Mouse (Mus musculus) intestine, embryonic 14.5 days (tissue): ENCODE measurements around the gene Rasl11b. TPM values are rescaled to one million over a fixed set of nuclear protein-coding genes. Genes with fewer than 3 reads are reported as not detected.

Experiments used
- ATAC-seq: fragments of 200-750 bp; cut with Nextera tagmentation; replicated peaks from 2 replicates; pipeline ENCODE4 v1.8.0; 2017; ENCODE audit warnings: low read depth, moderate number of reproducible peaks, moderate TSS enrichment, moderate library complexity; ENCODE audit not compliant: low FRiP score, low TSS enrichment
- DNase-seq: peaks from one replicate; pipeline ENCODE4 v3.0.0-alpha.2; 2018; ENCODE audit warnings: low spot score
- H3K27ac ChIP-seq: fragments of 300-500 bp; sonication (generic); 2 replicates; pipeline ENCODE4 v1.5.1; 2014; ENCODE audit warnings: low read depth, mild to moderate bottlenecking, control low read depth
- H3K27me3 ChIP-seq: fragments of 300-500 bp; sonication (generic); replicated peaks from 2 replicates; pipeline ENCODE4 v1.6.1; 2014; ENCODE audit warnings: low read length, control low read depth; ENCODE audit not compliant: control insufficient read depth, insufficient read depth
- H3K36me3 ChIP-seq: fragments of 300-500 bp; sonication (generic); 2 replicates; pipeline ENCODE4 v1.6.1; 2014; ENCODE audit warnings: low read length, control low read depth; ENCODE audit not compliant: control insufficient read depth, insufficient read depth
- H3K4me1 ChIP-seq: fragments of 300-500 bp; sonication (generic); replicated peaks from 2 replicates; pipeline ENCODE4 v1.6.1; 2014; ENCODE audit warnings: low read length, control low read depth, mixed read lengths; ENCODE audit not compliant: control insufficient read depth, insufficient read depth
- H3K4me2 ChIP-seq: fragments of 300-500 bp; sonication (generic); 2 replicates; pipeline ENCODE4 v1.6.1; 2014; ENCODE audit warnings: low read length
- H3K4me3 ChIP-seq: fragments of 300-500 bp; sonication (generic); 2 replicates; pipeline ENCODE4 v1.5.1; 2014; ENCODE audit warnings: low read depth, low read length, control low read depth, mixed read lengths
- H3K9ac ChIP-seq: fragments of 300-500 bp; sonication (generic); 2 replicates; pipeline ENCODE4 v1.6.1; 2014; ENCODE audit warnings: mild to moderate bottlenecking, low read length
- H3K9me3 ChIP-seq: fragments of 300-500 bp; sonication (generic); 2 replicates; pipeline ENCODE4 v1.6.1; 2016; ENCODE audit warnings: low read length, control low read depth; ENCODE audit not compliant: control insufficient read depth
- WGBS: fragments of 180-500 bp; shearing (Covaris S2); extraction: QIAGEN DNeasy Blood & Tissue Kit; methylation state at CpG from one replicate; pipeline ENCODE4 v1.1.7; 2014; 5-methylcytosine and 5-hydroxymethylcytosine counted together
- polyA plus RNA-seq: library from polyadenylated mRNA; unstranded; fragments of >200 nt; fragmentation: Nextera tagmentation; extraction: Ambion mirVana; gene quantifications from 2 replicates; pipeline ENCODE4 v1.2.1, GENCODE M21; 2014

Gene Rasl11b
- polyA plus RNA-seq, 1 experiment from 2014 or later, result 39.6 TPM

DNA sequence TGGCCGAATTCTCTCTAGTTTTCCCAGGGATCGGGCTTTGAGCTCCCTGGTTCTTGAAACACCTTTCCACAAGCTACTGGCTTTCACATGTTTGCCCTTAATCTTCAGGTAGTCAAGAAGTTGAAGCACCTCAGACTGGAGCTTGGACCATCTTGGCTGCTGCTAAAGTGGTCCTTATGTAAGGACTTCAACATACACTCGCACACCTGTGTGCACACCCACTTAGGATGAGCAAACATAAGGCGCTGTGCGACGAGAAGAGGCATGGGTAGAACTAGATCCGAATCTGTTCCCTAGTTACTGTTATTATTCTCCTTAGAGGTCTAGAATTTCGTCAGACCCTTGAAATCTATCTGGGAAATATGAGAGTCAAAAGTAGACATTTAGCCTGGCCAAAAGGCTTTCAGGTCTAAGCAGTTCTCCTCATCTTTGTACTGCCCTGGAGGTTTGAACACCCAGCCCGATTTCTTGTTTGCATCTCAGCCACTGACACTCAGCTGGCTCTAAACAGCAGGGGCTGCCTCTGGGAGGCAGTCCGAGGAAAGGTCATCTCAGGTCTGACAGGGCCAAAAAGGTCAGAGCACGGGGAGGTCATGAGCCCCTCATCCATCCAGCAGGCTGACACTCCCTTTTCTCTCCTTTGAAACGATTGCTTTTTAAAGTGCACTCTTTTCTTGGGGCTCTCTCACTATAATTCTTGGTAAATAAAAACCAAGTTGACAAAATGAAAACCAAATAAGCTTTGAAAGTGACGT lies 46.0 kb downstream of the Rasl11b start:
- Histone ChIP-seq H3K4me1 (peaks cover 3% of the 10 kb centered on the region; the same call in 1 of the 2 replicates), H3K27ac (no peak overlapping the region), H3K36me3 (no peaks in the 10 kb centered on the region), H3K4me2 (no peak overlapping the region), H3K4me3 (no peak overlapping the region), H3K9me3 (no peaks in the 10 kb centered on the region), H3K27me3 (no peaks in the 10 kb centered on the region), H3K9ac (no peak overlapping the region)
- no peak for DNase-seq
- 65% methylated on average over 13 of the region's 13 CpGs for WGBS
- no peak for ATAC-seq

DNA sequence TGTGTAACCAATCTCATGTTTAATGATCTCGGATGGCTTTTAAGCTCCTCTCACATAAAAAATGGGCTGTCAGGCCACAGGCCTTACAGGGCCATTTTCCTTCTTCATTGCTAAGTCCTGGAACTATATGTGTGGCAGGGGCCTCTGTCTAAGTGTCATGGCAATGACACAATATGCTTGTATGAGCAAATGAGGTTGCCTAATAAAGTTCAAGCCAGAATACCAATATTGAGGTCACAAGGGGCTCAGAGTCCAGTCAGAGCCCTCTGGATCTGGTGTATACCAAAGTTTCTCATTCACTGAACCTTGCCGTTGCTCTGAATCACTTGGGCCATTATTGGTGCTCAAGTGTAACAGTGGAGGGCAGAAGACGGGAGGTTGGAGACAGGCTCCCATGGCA lies 47.6 kb downstream of the Rasl11b start:
- no peak overlapping the region for H3K27ac ChIP-seq
- no peak for ATAC-seq

DNA sequence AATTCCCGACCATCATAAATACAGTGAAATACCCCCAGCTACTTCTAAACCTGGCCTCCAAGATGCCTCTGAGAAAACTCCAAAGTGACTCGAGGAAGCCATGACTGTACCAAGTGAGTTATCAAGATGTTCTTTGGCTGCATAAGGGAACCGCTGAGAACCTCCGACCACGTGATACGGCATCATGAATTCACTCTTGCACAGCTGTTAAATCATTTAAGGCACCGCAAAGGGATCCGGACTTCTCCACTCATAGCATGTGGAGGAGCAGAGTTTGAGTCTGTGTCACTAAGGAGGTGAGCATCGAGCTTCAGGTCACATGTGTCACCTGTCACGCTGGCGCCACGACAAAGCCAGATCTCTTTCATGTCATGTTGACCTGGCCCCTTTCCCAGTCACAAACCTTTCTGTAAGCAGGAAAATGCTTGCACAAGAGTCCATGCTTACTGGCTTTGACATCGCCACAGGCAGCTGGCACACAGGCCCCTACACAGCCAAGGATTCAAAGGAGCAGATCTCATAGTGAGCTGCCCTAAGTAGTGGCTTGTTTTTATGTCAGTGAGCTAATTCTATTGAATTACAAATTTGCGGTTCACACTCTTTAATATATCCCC lies 49.4 kb downstream of the Rasl11b start:
- H3K27me3 ChIP-seq, result no peaks in the 10 kb centered on the region
- no peaks in the 10 kb centered on the region for H3K36me3 ChIP-seq
- no peak overlapping the region for H3K4me2 ChIP-seq
- ATAC-seq (no peak), DNase-seq (no peak)
- peak overlapping the region; percentile 48; the same call in 1 of the 2 replicates for H3K27ac ChIP-seq
- no peaks in the 10 kb centered on the region for H3K9me3 ChIP-seq
- 94% methylated on average over 14 of the region's 14 CpGs for WGBS
- H3K4me3 ChIP-seq, result no peak overlapping the region
- peaks cover 3% of the 10 kb centered on the region; the same call in 1 of the 2 replicates for H3K4me1 ChIP-seq
- no peak overlapping the region for H3K9ac ChIP-seq

More for the DNA sequence above, 47.6 kb downstream of the Rasl11b start:
- no peaks in the 10 kb centered on the region for H3K36me3 ChIP-seq
- 24% methylated on average over 3 of the region's 3 CpGs for WGBS
- H3K27me3 ChIP-seq, result no peaks in the 10 kb centered on the region
- no peaks in the 10 kb centered on the region for H3K9me3 ChIP-seq
- H3K4me2 ChIP-seq, result no peak overlapping the region
- DNase-seq, result no peak
- no peak overlapping the region for H3K4me3 ChIP-seq
- peaks cover 3% of the 10 kb centered on the region; the same call in 1 of the 2 replicates for H3K4me1 ChIP-seq
- no peak overlapping the region for H3K9ac ChIP-seq

DNA sequence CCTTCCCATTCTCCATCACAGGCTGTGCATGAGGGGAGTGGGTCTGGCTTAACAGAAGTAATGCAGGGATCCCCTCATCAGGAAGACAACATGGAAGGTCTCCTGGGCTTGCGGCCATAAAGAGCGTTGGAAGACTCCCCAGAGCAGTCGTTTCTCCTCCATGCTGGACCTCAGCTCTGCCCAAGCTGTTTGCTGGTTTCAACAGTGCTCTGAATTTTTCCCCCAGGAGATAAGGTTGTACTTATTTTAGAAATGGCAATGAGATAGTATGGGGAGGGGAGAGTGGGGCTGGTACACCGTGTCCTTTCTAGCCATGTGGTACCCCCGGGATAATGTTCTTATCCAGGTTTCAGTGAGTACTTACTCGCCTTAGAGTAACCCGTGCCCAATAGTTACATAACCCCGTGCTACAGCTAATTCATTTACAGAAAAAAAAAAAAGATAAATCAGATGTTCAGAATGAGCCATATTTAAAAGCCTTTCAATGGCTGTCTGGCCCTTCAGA lies 50.6 kb downstream of the Rasl11b start:
- H3K4me2 ChIP-seq, result no peak overlapping the region
- H3K36me3 ChIP-seq, result no peaks in the 10 kb centered on the region
- no peaks in the 10 kb centered on the region for H3K27me3 ChIP-seq
- H3K9me3 ChIP-seq, result no peaks in the 10 kb centered on the region
- DNase-seq (no peak), ATAC-seq (no peak)
- H3K27ac ChIP-seq, result no peak overlapping the region
- H3K4me3 ChIP-seq, result no peak overlapping the region
- no peak overlapping the region for H3K9ac ChIP-seq
- peaks cover 14% of the 10 kb centered on the region for H3K4me1 ChIP-seq
- WGBS, result 88% methylated on average over 8 of the region's 8 CpGs

DNA sequence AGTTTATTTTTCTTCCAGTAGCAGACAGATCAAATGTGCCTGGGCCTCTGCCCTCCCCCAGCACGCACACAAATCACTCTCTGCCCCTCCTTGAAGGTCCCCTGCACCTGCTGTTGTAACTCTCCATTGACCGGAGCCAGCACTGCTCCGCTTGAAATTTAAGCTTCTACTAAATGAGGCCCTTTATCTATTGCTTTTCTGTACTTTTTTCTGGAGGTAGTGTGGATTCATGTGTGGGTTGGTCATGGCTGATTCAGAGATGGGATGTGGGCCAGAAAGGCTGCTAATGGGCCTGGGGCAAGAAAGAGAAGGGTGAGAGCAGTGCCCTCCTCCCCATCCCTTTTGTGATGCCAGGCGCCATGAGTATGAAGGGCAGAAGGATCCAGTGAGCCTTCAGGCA lies 51.4 kb downstream of the Rasl11b start:
- Histone ChIP-seq H3K4me1 (peaks cover 21% of the 10 kb centered on the region), H3K27ac (no peak overlapping the region), H3K36me3 (no peaks in the 10 kb centered on the region), H3K27me3 (no peaks in the 10 kb centered on the region), H3K9ac (no peak overlapping the region), H3K4me3 (no peak overlapping the region), H3K9me3 (no peaks in the 10 kb centered on the region), H3K4me2 (no peak overlapping the region)
- DNase-seq (no peak), ATAC-seq (no peak)
- WGBS, result 52% methylated on average over 4 of the region's 4 CpGs

DNA sequence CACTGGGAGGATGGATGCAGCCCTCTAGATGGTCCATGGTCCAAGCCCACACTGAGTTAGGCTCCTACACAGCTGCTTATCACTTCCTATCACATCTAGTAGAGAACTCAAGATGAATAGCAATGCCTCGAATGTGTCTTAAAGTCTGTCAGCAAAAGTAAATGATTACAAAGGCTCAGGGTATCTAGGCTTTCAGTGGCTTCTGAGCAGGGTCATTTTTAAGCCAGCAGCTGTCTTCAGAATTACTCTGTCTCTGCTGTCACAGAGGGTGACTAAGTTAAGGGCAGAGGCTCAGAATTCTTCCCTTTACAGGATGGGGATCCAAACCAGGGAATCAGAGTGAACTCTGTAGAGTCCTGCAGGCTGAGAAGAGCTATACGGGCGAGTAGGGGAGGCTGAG lies 51.9 kb downstream of the Rasl11b start:
- peaks cover 26% of the 10 kb centered on the region for H3K4me1 ChIP-seq
- H3K4me3 ChIP-seq, result no peak overlapping the region
- no peaks in the 10 kb centered on the region for H3K36me3 ChIP-seq
- H3K4me2 ChIP-seq, result no peak overlapping the region
- H3K9me3 ChIP-seq, result no peaks in the 10 kb centered on the region
- 66% methylated on average over 3 of the region's 3 CpGs for whole genome bisulfite sequencing
- H3K27me3 ChIP-seq, result no peaks in the 10 kb centered on the region
- H3K27ac ChIP-seq, result no peak overlapping the region
- no peak for ATAC-seq
- DNase-seq, result no peak
- no peak overlapping the region for H3K9ac ChIP-seq

Other genes with a start within 250 kb of the Rasl11b start
- gene Usp46, start 126.9 kb upstream of the Rasl11b start, polyA plus RNA-seq, result 29.7 and 32.2 TPM in 2 replicates